Mouse (Mus musculus) limb, embryonic 14.5 days (tissue): ENCODE measurements around the gene Hbs1l. TPM values are rescaled to one million over a fixed set of nuclear protein-coding genes. Genes with fewer than 3 reads are reported as not detected.

ENCODE experiments used
- ATAC-seq: fragments of 200-750 bp; cut with Nextera tagmentation; 2 replicates; pipeline ENCODE4 v1.8.0; 2017; ENCODE audit warnings: low read depth, moderate number of reproducible peaks, moderate TSS enrichment; ENCODE audit not compliant: low FRiP score
- DNase-seq: peaks from one replicate; pipeline ENCODE4 v3.0.0-alpha.2; 2015; ENCODE audit warnings: low spot score
- H3K27ac ChIP-seq: fragments of 300-500 bp; sonication (generic); replicated peaks from 2 replicates; pipeline ENCODE4 v1.5.1; 2014; ENCODE audit warnings: low read depth, mild to moderate bottlenecking, low read length, moderate library complexity, mixed read lengths
- H3K27me3 ChIP-seq: fragments of 300-500 bp; sonication (generic); 2 replicates; pipeline ENCODE4 v1.6.1; 2014; ENCODE audit warnings: low read length, mixed read lengths; ENCODE audit not compliant: control insufficient read depth, insufficient read depth
- H3K36me3 ChIP-seq: fragments of 300-500 bp; sonication (generic); 2 replicates; pipeline ENCODE4 v1.6.1; 2014; ENCODE audit warnings: mild to moderate bottlenecking, low read length, moderate library complexity, mixed read lengths; ENCODE audit not compliant: control insufficient read depth, insufficient read depth
- H3K4me1 ChIP-seq: fragments of 300-500 bp; sonication (generic); 2 replicates; pipeline ENCODE4 v1.6.1; 2014; ENCODE audit warnings: antibody characterized with exemption, low read length, mixed read lengths; ENCODE audit not compliant: control insufficient read depth, insufficient read depth
- H3K4me2 ChIP-seq: fragments of 300-500 bp; sonication (generic); replicated peaks from 2 replicates; pipeline ENCODE4 v1.6.1; 2014; ENCODE audit warnings: low read depth, mild to moderate bottlenecking, low read length, moderate library complexity; ENCODE audit not compliant: severe bottlenecking
- H3K4me3 ChIP-seq: fragments of 300-500 bp; sonication (generic); replicated peaks from 2 replicates; pipeline ENCODE4 v1.5.1; 2014; ENCODE audit warnings: low read length
- H3K9ac ChIP-seq: fragments of 300-500 bp; sonication (generic); 2 replicates; pipeline ENCODE4 v1.6.1; 2014; ENCODE audit warnings: mild to moderate bottlenecking, low read depth, low read length, moderate library complexity; ENCODE audit not compliant: severe bottlenecking
- H3K9me3 ChIP-seq: fragments of 300-500 bp; sonication (generic); 2 replicates; pipeline ENCODE4 v1.6.1; 2016; ENCODE audit warnings: low read length; ENCODE audit not compliant: control insufficient read depth
- POLR2A ChIP-seq: fragments of 200-500 bp; IDR thresholded peaks from 2 replicates; pipeline ENCODE4 v1.8.0; 2012; ENCODE audit warnings: inconsistent platforms, mild to moderate bottlenecking, moderate library complexity, borderline replicate concordance; ENCODE audit not compliant: insufficient read depth, insufficient read length; ENCODE audit errors: extremely low read depth
- WGBS: fragments of 180-500 bp; shearing (Covaris S2); extraction: QIAGEN DNeasy Blood & Tissue Kit; methylation state at CpG from one replicate; pipeline ENCODE4 v1.1.7; 2014; 5-methylcytosine and 5-hydroxymethylcytosine counted together
- polyA plus RNA-seq, 2 experiments: library from polyadenylated mRNA; depleted of rRNA in 1 of 2; stranded (reverse) in 1 of 2; unstranded in 1 of 2; fragments of >200 nt; fragmentation: Nextera tagmentation in 1 of 2; extraction: Ambion mirVana in 1 of 2; gene quantifications; 2 replicates each; pipeline versions ENCODE4 v1.2.1 to v1.2.3; 2012 to 2014

The Hbs1l gene
- polyA plus RNA-seq, 2 experiments: 46.0 to 85.4 TPM

GRCm38 (mm10) chr10:21410711-21411110, 114.9 kb downstream of the Hbs1l start:
- ATAC-seq: no peak
- no peak for TF ChIP-seq POLR2A

DNA sequence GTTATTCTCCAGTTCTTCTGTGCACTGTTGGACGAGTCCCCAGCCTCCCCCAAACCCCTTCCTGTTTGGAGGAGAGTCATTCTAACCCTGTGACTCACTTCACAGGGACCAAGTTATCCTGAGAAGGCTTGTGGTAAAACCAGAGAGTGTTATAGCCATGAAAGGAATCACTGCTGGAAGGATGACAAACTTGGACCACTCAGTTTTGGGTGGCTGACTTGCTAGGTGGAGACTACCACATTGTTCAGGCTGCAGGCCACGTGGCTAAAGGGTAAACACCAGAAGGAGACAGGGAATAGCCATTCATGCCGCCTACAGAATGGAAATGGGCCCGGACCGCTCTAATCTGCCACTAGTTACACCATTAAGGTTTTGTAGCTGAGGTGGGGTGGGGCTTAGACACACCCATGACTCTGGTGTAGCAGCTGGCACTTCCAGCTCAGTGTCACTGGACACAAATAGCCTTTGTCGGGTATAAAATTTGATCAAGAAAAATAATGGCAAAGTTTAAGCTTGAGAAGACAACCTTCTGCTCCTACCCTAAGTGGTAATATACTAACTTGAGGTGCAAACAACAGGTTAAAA, 115.9 kb downstream of the Hbs1l start:
- Histone ChIP-seq H3K4me1 (no peaks in the 10 kb centered on the region), H3K36me3 (no peaks in the 10 kb centered on the region), H3K4me3 (no peak overlapping the region), H3K9ac (no peak overlapping the region), H3K27me3 (no peaks in the 10 kb centered on the region), H3K27ac (no peak overlapping the region), H3K9me3 (no peaks in the 10 kb centered on the region), H3K4me2 (no peak overlapping the region)
- 72% methylated on average over 6 of the region's 6 CpGs for WGBS
- TF ChIP-seq POLR2A: no peak
- ATAC-seq (no peak), DNase-seq (no peak)

More at GRCm38 (mm10) chr10:21410711-21411110, 114.9 kb downstream of the Hbs1l start:
- Histone ChIP-seq H3K9ac (no peak overlapping the region), H3K4me2 (no peak overlapping the region), H3K4me3 (no peak overlapping the region), H3K27ac (no peak overlapping the region), H3K9me3 (no peaks in the 10 kb centered on the region), H3K36me3 (no peaks in the 10 kb centered on the region), H3K4me1 (no peaks in the 10 kb centered on the region), H3K27me3 (no peaks in the 10 kb centered on the region)
- WGBS: 74% methylated on average over 5 of the region's 5 CpGs
- no peak for DNase-seq

GRCm38 (mm10) chr10:21415031-21415430, 119.3 kb downstream of the Hbs1l start:
- DNase-seq (no peak), ATAC-seq (no peak)
- Histone ChIP-seq H3K4me1 (no peaks in the 10 kb centered on the region), H3K4me2 (no peak overlapping the region), H3K36me3 (no peaks in the 10 kb centered on the region), H3K4me3 (no peak overlapping the region), H3K27ac (no peak overlapping the region), H3K27me3 (no peaks in the 10 kb centered on the region), H3K9me3 (no peaks in the 10 kb centered on the region), H3K9ac (no peak overlapping the region)
- TF ChIP-seq POLR2A: no peak
- 72% methylated on average over 4 of the region's 4 CpGs for WGBS

- Histone ChIP-seq H3K9ac (no peak overlapping the region), H3K27me3 (no peaks in the 10 kb centered on the region)
- no peak for TF ChIP-seq POLR2A
Observed at GRCm38 (mm10) chr10:21416184-21416583, 120.4 kb downstream of the Hbs1l start.

More at GRCm38 (mm10) chr10:21416184-21416583, 120.4 kb downstream of the Hbs1l start:
- Histone ChIP-seq H3K4me1 (no peaks in the 10 kb centered on the region), H3K36me3 (no peaks in the 10 kb centered on the region), H3K4me2 (no peak overlapping the region), H3K27ac (no peak overlapping the region), H3K4me3 (no peak overlapping the region), H3K9me3 (no peaks in the 10 kb centered on the region)
- WGBS: 86% methylated on average over 5 of the region's 5 CpGs
- ATAC-seq (no peak), DNase-seq (no peak)

Other genes starting within 250 kb of the Hbs1l start
- 3.8 and 4.0 TPM in 2 replicates for gene Myb, start 135.0 kb upstream of the Hbs1l start, polyA plus RNA-seq (2012; rRNA removed)
- gene Myb, start 135.0 kb upstream of the Hbs1l start, polyA plus RNA-seq (2014; fragmentation: Nextera tagmentation; extraction: Ambion mirVana): 2.7 and 3.7 TPM in 2 replicates
- gene Aldh8a1, start 81.3 kb downstream of the Hbs1l start, polyA plus RNA-seq (2012; rRNA removed): 0.03 TPM in 2 replicates
- not detected in 2 replicates for gene Aldh8a1, start 81.3 kb downstream of the Hbs1l start, polyA plus RNA-seq (2014; fragmentation: Nextera tagmentation; extraction: Ambion mirVana)